Mouse (Mus musculus) forebrain, embryonic 10.5 days (tissue): Measurements from ENCODE around the gene Rnf144b. TPM values are rescaled to one million over a fixed set of nuclear protein-coding genes. Genes with fewer than 3 reads are reported as not detected.

ENCODE experiments used
- DNase-seq: peaks from one replicate; pipeline ENCODE4 v3.0.0-alpha.2; 2017; ENCODE audit warnings: low spot score; ENCODE audit errors: extremely low spot score
- H3K27ac ChIP-seq: fragments of 300-500 bp; sonication (generic); 2 replicates; pipeline ENCODE4 v1.5.1; 2016; ENCODE audit warnings: mild to moderate bottlenecking
- H3K27me3 ChIP-seq: fragments of 300-500 bp; sonication (generic); 2 replicates; pipeline ENCODE4 v1.6.1; 2016; ENCODE audit warnings: mild to moderate bottlenecking; ENCODE audit not compliant: poor library complexity, severe bottlenecking
- H3K36me3 ChIP-seq: fragments of 300-500 bp; sonication (generic); replicated peaks from 2 replicates; pipeline ENCODE4 v1.6.1; 2016; ENCODE audit warnings: mild to moderate bottlenecking, moderate library complexity
- H3K4me1 ChIP-seq: fragments of 300-500 bp; sonication (generic); 2 replicates; pipeline ENCODE4 v1.6.1; 2016
- H3K4me3 ChIP-seq: fragments of 300-500 bp; sonication (generic); 2 replicates; pipeline ENCODE4 v1.5.1; 2016; ENCODE audit warnings: mild to moderate bottlenecking, moderate library complexity
- H3K9me3 ChIP-seq: fragments of 300-500 bp; sonication (generic); 2 replicates; pipeline ENCODE4 v1.6.1; 2016; ENCODE audit warnings: mild to moderate bottlenecking, moderate library complexity
- WGBS: fragments of 180-500 bp; shearing (Covaris S2); methylation state at CpG from one replicate; pipeline ENCODE4 v1.1.7; 2016; 5-methylcytosine and 5-hydroxymethylcytosine counted together
- polyA plus RNA-seq: library from polyadenylated mRNA; unstranded; fragments of >200 nt; fragmentation: Nextera tagmentation; extraction: Ambion mirVana; gene quantifications from 2 replicates; pipeline ENCODE4 v1.2.1, GENCODE M21; 2016

The Rnf144b gene
- polyA plus RNA-seq, 1 experiment from 2014 or later = 0.66 TPM

- H3K27ac ChIP-seq = no peak overlapping the region
- no peak for DNase-seq
- H3K27me3 ChIP-seq = peaks cover 39% of the 10 kb centered on the region
- H3K4me3 ChIP-seq = no peak overlapping the region
- no peaks in the 10 kb centered on the region for H3K9me3 ChIP-seq
- 84% methylated on average over 2 of the region's 2 CpGs for WGBS
- H3K36me3 ChIP-seq = no peaks in the 10 kb centered on the region
- H3K4me1 ChIP-seq = peaks cover 29% of the 10 kb centered on the region
Observed at GRCm38 (mm10) chr13:47192200-47192599, 69.7 kb downstream of the Rnf144b start.

GRCm38 (mm10) chr13:47192771-47193170 is 70.3 kb downstream of the Rnf144b start:
- Histone ChIP-seq H3K4me1 (peaks cover 29% of the 10 kb centered on the region), H3K4me3 (no peak overlapping the region), H3K9me3 (no peaks in the 10 kb centered on the region), H3K36me3 (no peaks in the 10 kb centered on the region), H3K27ac (no peak overlapping the region), H3K27me3 (peaks cover 39% of the 10 kb centered on the region)
- no peak for DNase-seq
- 74% methylated on average over 5 of the region's 5 CpGs for WGBS

DNA sequence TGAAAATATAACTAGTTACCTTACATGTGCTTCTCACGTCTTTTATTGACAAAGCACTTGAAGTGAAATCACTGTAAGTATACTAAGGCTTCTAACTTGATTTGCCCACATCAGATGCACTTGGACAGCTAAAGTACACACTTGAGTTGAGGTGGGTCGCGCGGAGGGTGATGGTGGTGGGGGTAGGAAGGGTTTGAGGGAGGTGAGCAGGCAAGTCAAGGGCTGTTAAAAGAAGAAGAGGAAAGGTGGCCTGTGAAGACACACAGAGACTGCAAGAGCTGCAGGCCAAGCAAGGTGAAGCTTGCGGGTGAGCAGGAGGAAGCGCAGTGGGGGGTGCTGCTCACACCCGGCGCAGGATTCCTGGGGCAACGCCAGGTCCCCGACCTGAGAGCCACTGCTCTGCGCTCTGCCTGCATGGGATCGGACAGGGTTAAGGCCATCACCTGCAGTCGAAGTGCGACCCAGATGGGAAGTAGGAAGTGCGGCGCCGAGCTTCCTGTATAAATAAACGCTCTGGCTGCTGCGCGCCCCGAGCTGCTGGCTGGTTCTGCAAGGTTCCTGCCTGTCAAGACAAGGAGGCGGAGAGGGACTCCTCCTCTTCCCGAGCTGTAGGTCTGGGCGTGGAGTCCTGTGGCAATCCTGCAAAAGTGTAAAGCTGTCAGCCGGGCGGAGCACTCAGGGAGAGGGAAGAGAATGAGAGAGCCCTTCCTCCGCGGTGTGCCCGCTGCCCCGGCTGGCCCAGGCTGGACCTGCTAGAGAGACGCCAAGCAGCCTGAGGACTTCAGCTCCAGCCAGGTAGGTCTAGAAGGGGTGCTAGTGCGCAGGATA is 71.1 kb downstream of the Rnf144b start:
- WGBS = 8% methylated on average over 32 of the region's 32 CpGs
- peak; percentile 52 for DNase-seq
- H3K27ac ChIP-seq = peak overlapping the region; percentile 76
- peaks cover 39% of the 10 kb centered on the region for H3K27me3 ChIP-seq
- H3K36me3 ChIP-seq = no peaks in the 10 kb centered on the region
- no peaks in the 10 kb centered on the region for H3K9me3 ChIP-seq
- peak overlapping the region; percentile 61 for H3K4me3 ChIP-seq
- peaks cover 30% of the 10 kb centered on the region for H3K4me1 ChIP-seq

DNA sequence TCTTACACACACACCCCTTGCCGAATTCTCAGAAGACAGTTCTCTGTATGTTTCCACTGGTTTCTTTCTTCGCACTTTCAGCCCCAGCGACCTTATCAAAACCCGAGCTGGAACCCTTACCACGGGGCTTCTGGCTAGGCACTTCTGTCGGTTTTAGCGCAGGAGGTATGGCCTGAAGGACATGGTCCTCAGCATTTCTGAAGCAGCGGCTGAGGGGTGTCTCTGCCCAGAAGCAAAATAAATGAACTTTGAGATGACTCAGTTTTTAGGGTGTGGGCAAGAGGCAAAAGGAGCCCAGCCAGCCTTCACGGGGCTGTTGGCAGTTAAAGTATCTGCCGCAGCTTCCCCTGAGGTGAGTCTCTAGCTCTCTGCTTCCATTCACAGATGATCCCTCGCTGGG is 72.2 kb downstream of the Rnf144b start:
- H3K4me1 ChIP-seq = peaks cover 30% of the 10 kb centered on the region
- 28% methylated on average over 11 of the region's 11 CpGs for WGBS
- H3K27me3 ChIP-seq = peaks cover 39% of the 10 kb centered on the region
- no peak for DNase-seq
- H3K4me3 ChIP-seq = peak overlapping the region; percentile 61
- no peak overlapping the region for H3K27ac ChIP-seq
- no peaks in the 10 kb centered on the region for H3K9me3 ChIP-seq
- no peaks in the 10 kb centered on the region for H3K36me3 ChIP-seq

DNA sequence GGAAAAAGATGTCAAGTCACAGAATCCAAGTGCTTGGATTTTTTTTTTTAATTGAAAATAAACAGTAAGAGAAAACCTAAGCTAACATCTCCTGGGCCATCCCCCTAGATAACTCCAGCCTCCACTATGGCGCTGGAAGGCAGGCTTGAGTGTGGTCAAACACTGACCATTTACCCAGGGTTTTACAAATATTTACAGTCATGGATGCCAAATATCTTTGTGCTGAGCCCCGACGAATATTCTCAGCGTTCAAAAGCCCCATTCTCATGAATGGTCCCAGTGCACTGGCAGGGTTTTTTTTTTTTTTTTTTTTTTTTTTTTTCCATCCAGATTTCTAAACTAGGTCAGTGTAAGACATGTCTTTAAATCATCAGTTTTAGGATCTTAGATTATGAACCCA is 73.0 kb downstream of the Rnf144b start:
- WGBS = 85% methylated on average over 4 of the region's 4 CpGs
- peaks cover 39% of the 10 kb centered on the region for H3K27me3 ChIP-seq

GRCm38 (mm10) chr13:47200011-47200670 is 77.7 kb downstream of the Rnf144b start:
- Histone ChIP-seq H3K4me1 (peaks cover 5% of the 10 kb centered on the region), H3K4me3 (no peak overlapping the region), H3K27me3 (peaks cover 9% of the 10 kb centered on the region), H3K27ac (no peak overlapping the region), H3K36me3 (no peaks in the 10 kb centered on the region), H3K9me3 (no peaks in the 10 kb centered on the region)
- DNase-seq = no peak
- 93% methylated on average over 12 of the region's 12 CpGs for WGBS

More for the DNA sequence above, 73.0 kb downstream of the Rnf144b start:
- no peak overlapping the region for H3K4me3 ChIP-seq
- no peak overlapping the region for H3K27ac ChIP-seq
- peaks cover 30% of the 10 kb centered on the region for H3K4me1 ChIP-seq
- no peaks in the 10 kb centered on the region for H3K9me3 ChIP-seq
- no peaks in the 10 kb centered on the region for H3K36me3 ChIP-seq
- no peak for DNase-seq

GRCm38 (mm10) chr13:47201962-47202624 is 79.6 kb downstream of the Rnf144b start:
- Histone ChIP-seq H3K36me3 (no peaks in the 10 kb centered on the region), H3K9me3 (peaks cover 10% of the 10 kb centered on the region), H3K27me3 (no peaks in the 10 kb centered on the region), H3K27ac (no peak overlapping the region), H3K4me1 (peaks cover 4% of the 10 kb centered on the region), H3K4me3 (no peak overlapping the region)
- DNase-seq = no peak
- WGBS = 84% methylated on average over 13 of the region's 13 CpGs

DNA sequence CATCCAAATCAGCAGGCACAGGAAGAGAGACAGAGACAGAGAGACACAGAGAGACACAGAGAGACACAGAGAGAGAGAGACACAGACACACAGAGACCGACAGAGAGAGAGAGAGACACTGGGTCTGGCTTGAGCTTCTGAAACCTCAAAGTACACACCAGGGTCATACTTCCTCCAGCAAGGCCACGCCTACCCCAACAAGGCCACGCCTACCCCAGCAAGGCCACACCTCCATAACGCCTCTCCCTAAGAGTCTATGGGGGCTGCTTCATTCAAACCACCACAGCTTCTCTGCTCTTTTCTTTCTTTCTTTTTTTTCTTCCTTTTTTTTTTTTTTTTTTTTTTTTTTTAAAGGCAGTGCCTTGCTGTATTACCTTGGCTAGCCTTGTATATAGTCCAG is 88.0 kb downstream of the Rnf144b start:
- no peak for DNase-seq
- WGBS = 87% methylated on average over 4 of the region's 4 CpGs
- Histone ChIP-seq H3K9me3 (peaks cover 10% of the 10 kb centered on the region), H3K27ac (no peak overlapping the region), H3K4me1 (no peaks in the 10 kb centered on the region), H3K27me3 (no peaks in the 10 kb centered on the region), H3K4me3 (no peak overlapping the region), H3K36me3 (0 out of 2 replicates have a peak, but pooled peaks cover 2% of the 10 kb centered on the region)

DNA sequence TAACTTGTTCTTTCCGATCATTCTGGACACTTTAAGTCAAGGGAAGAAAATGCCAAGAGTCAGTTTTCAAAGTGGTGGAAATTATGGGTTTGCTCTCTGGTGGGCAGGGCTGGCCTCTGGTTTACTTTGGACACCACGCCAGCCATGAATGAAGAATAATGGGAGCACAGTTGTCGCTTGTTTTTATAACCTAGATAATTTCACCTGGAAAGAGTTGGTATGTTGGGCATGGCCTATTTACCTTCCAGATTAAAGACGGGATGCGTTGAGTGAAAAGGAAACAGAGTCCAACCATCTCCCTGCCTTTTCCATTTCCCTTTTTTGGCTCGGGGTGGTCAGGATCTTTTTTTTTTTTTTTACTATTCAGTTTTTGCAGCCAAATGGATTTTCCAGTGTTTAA is 88.5 kb downstream of the Rnf144b start:
- 86% methylated on average over 6 of the region's 6 CpGs for WGBS
- Histone ChIP-seq H3K27me3 (no peaks in the 10 kb centered on the region), H3K4me1 (no peaks in the 10 kb centered on the region), H3K27ac (no peak overlapping the region), H3K9me3 (peaks cover 10% of the 10 kb centered on the region), H3K4me3 (no peak overlapping the region), H3K36me3 (0 out of 2 replicates have a peak, but pooled peaks cover 2% of the 10 kb centered on the region)
- DNase-seq = no peak

DNA sequence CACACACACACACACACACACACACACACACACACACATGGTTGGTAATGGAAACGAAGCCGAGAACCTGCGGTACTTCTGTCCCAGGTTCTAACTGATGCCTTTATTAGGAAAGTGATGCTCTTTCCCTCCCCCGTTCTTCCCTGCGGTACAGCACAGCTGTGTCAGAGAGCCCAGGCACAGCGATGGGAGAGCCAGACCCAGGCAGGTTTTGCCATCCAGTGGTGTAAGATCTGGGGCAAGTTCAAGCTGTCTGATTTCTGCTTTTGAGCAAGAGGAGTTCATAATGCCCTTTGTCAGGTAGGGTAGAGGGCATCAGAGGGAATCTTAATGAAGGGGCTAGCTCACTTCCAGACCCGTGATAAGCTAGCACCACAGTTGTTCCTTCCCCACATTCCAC is 89.1 kb downstream of the Rnf144b start:
- 91% methylated on average over 7 of the region's 7 CpGs for WGBS
- peaks cover 4% of the 10 kb centered on the region for H3K9me3 ChIP-seq
- no peak overlapping the region for H3K4me3 ChIP-seq
- no peaks in the 10 kb centered on the region for H3K4me1 ChIP-seq
- 0 out of 2 replicates have a peak, but pooled peaks cover 2% of the 10 kb centered on the region for H3K36me3 ChIP-seq
- no peak for DNase-seq
- H3K27ac ChIP-seq = no peak overlapping the region
- no peaks in the 10 kb centered on the region for H3K27me3 ChIP-seq

DNA sequence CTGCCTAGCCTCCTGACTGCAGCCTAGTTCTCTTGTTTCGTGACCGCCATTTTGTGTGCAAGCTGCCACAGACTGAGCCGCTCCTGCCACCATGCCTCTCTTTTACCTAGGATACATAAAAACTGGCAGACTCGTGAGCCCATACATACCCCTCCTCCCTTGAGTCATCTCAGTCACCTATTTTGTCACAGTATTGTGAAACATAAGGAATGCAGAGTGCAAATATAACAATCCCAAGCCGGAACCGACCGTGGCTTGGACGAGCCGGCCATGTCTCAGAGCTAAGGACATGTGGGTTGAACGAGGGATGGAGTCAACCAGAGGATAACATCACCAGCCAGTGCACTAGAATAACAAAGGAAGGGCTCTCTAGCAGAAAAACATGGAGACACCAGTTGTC is 91.4 kb downstream of the Rnf144b start:
- Histone ChIP-seq H3K27ac (no peak overlapping the region), H3K4me3 (no peak overlapping the region), H3K4me1 (no peaks in the 10 kb centered on the region), H3K9me3 (no peaks in the 10 kb centered on the region), H3K36me3 (no peaks in the 10 kb centered on the region), H3K27me3 (no peaks in the 10 kb centered on the region)
- no peak for DNase-seq
- WGBS = 95% methylated on average over 10 of the region's 10 CpGs

DNA sequence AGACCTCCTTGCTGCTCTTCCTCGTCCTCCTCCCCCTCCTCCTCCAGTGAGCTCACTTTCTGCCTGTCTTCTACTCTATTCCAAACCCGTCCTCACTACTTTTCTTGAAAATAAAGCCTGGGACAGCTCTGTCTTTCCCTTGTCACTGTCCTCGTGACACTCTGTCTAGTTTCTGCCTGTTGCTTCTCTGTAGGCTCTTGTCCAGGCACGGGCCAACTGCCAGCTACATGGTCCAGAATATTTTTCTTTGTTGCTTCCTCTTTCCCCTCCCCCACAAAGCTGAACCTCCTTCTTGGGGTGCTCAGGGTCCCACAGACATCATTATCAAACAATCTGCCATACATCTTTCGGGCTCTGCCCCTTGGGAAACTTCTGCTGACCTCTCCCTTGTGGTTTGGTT is 92.4 kb downstream of the Rnf144b start:
- H3K4me3 ChIP-seq = no peak overlapping the region
- WGBS = 87% methylated on average over 5 of the region's 5 CpGs
- no peak overlapping the region for H3K27ac ChIP-seq
- no peak for DNase-seq
- no peaks in the 10 kb centered on the region for H3K9me3 ChIP-seq
- H3K36me3 ChIP-seq = no peaks in the 10 kb centered on the region
- H3K27me3 ChIP-seq = no peaks in the 10 kb centered on the region
- H3K4me1 ChIP-seq = no peaks in the 10 kb centered on the region
